Mouse (Mus musculus) olfactory bulb, adult 2 months (tissue): ENCODE data around the gene Ctse.

ENCODE experiments used
- CTCF ChIP-seq: fragments of 200-500 bp; IDR thresholded peaks from 2 replicates; pipeline ENCODE4 v1.5.1; 2012; ENCODE audit warnings: low read depth, mild to moderate bottlenecking, low read length, moderate library complexity; ENCODE audit not compliant: insufficient read depth
- POLR2A ChIP-seq: fragments of 200-500 bp; IDR thresholded peaks from 2 replicates; pipeline ENCODE4 v1.6.1; 2012; ENCODE audit warnings: mild to moderate bottlenecking, low read depth, low read length, moderate library complexity; ENCODE audit not compliant: insufficient read depth

DNA sequence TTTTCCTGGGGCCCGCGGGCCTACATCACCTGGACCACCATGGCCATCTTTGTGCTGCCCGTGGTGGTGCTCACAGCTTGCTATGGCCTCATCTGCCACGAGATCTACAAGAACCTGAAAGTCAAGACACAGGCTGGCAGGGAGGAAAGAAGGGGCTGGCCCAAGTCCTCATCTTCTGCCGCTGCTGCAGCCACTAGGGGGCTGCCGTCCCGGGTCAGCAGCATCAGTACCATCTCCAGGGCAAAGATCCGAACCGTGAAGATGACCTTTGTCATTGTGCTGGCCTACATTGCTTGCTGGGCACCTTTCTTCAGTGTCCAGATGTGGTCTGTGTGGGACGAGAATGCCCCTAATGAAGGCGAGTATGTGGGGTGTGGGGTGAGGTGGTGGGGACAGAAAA, 37.8 kb upstream of the Ctse start:
- no peak for TF ChIP-seq CTCF
- TF ChIP-seq POLR2A: no peak
